Mouse (Mus musculus) forebrain, embryonic 12.5 days (tissue): Measurements from ENCODE around the gene Hacd2. TPM values are rescaled to one million over a fixed set of nuclear protein-coding genes. Genes with fewer than 3 reads are reported as not detected.

Experiments used
- ATAC-seq: fragments of 200-750 bp; cut with Nextera tagmentation; 2 replicates; pipeline ENCODE4 v1.8.0; 2017; ENCODE audit warnings: moderate TSS enrichment; ENCODE audit not compliant: low FRiP score
- H3K27ac ChIP-seq: fragments of 300-500 bp; sonication (generic); 2 replicates; pipeline ENCODE4 v1.5.1; 2016; ENCODE audit warnings: mild to moderate bottlenecking
- H3K27me3 ChIP-seq: fragments of 300-500 bp; sonication (generic); 2 replicates; pipeline ENCODE4 v1.6.1; 2016; ENCODE audit warnings: mild to moderate bottlenecking
- H3K36me3 ChIP-seq: fragments of 300-500 bp; sonication (generic); replicated peaks from 2 replicates; pipeline ENCODE4 v1.6.1; 2016; ENCODE audit warnings: mild to moderate bottlenecking
- H3K4me1 ChIP-seq: fragments of 300-500 bp; sonication (generic); 2 replicates; pipeline ENCODE4 v1.6.1; 2016
- H3K4me2 ChIP-seq: fragments of 300-500 bp; sonication (generic); 2 replicates; pipeline ENCODE4 v1.6.1; 2016; ENCODE audit warnings: mild to moderate bottlenecking, moderate library complexity
- H3K4me3 ChIP-seq: fragments of 300-500 bp; sonication (generic); replicated peaks from 2 replicates; pipeline ENCODE4 v1.5.1; 2016; ENCODE audit warnings: mild to moderate bottlenecking
- H3K9ac ChIP-seq: fragments of 300-500 bp; sonication (generic); 2 replicates; pipeline ENCODE4 v1.6.1; 2016; ENCODE audit warnings: mild to moderate bottlenecking
- H3K9me3 ChIP-seq: fragments of 300-500 bp; sonication (generic); 2 replicates; pipeline ENCODE4 v1.6.1; 2016
- WGBS: fragments of 180-500 bp; shearing (Covaris S2); methylation state at CpG from one replicate; pipeline ENCODE4 v1.1.7; 2016; 5-methylcytosine and 5-hydroxymethylcytosine counted together
- polyA plus RNA-seq: library from polyadenylated mRNA; unstranded; fragments of >200 nt; fragmentation: Nextera tagmentation; extraction: Ambion mirVana; gene quantifications from 2 replicates; pipeline ENCODE4 v1.2.1, GENCODE M21; 2016

Gene Hacd2
- polyA plus RNA-seq, 1 experiment from 2014 or later, result 44.0 TPM

- 81% methylated on average over 8 of the region's 8 CpGs for WGBS
- H3K9ac ChIP-seq, result no peak overlapping the region
These were observed 119.6 kb downstream of the Hacd2 start for GRCm38 (mm10) chr16:35141839-35142238.

GRCm38 (mm10) chr16:35146153-35146552 lies 123.9 kb downstream of the Hacd2 start:
- H3K27ac ChIP-seq, result no peak overlapping the region
- no peak overlapping the region for H3K4me3 ChIP-seq
- H3K36me3 ChIP-seq, result no peaks in the 10 kb centered on the region
- 7% methylated on average over 4 of the region's 4 CpGs for WGBS
- no peaks in the 10 kb centered on the region for H3K4me1 ChIP-seq
- no peak overlapping the region for H3K9ac ChIP-seq
- no peaks in the 10 kb centered on the region for H3K9me3 ChIP-seq
- no peak for ATAC-seq
- peaks cover 8% of the 10 kb centered on the region for H3K27me3 ChIP-seq
- H3K4me2 ChIP-seq, result no peak overlapping the region

More at GRCm38 (mm10) chr16:35141839-35142238, 119.6 kb downstream of the Hacd2 start:
- H3K9me3 ChIP-seq, result no peaks in the 10 kb centered on the region
- H3K4me2 ChIP-seq, result no peak overlapping the region
- H3K27me3 ChIP-seq, result no peaks in the 10 kb centered on the region
- H3K27ac ChIP-seq, result no peak overlapping the region
- no peak overlapping the region for H3K4me3 ChIP-seq
- ATAC-seq, result no peak
- H3K36me3 ChIP-seq, result no peaks in the 10 kb centered on the region
- H3K4me1 ChIP-seq, result peaks cover 20% of the 10 kb centered on the region

- H3K27me3 ChIP-seq, result peaks cover 65% of the 10 kb centered on the region
- H3K9me3 ChIP-seq, result no peaks in the 10 kb centered on the region
- H3K4me3 ChIP-seq, result no peak overlapping the region; the same call in 1 of the 2 replicates
- no peak overlapping the region for H3K27ac ChIP-seq
- no peak overlapping the region for H3K9ac ChIP-seq
- no peak overlapping the region; the same call in 1 of the 2 replicates for H3K4me2 ChIP-seq
- no peaks in the 10 kb centered on the region for H3K36me3 ChIP-seq
- 3% methylated on average over 12 of the region's 12 CpGs for WGBS
- no peak for ATAC-seq
- peaks cover 34% of the 10 kb centered on the region for H3K4me1 ChIP-seq
These were observed 131.0 kb downstream of the Hacd2 start for GRCm38 (mm10) chr16:35153146-35153755.

- peak overlapping the region; percentile 98 for H3K4me2 ChIP-seq
- peak overlapping the region; percentile 78; the same call in 1 of the 2 replicates for H3K27ac ChIP-seq
- under 1% methylated on average over 29 of the region's 29 CpGs for WGBS
- H3K9me3 ChIP-seq, result no peaks in the 10 kb centered on the region
- H3K4me1 ChIP-seq, result peaks cover 34% of the 10 kb centered on the region
- ATAC-seq, result peak; percentile 76
- peak overlapping the region; percentile 80 for H3K9ac ChIP-seq
- no peaks in the 10 kb centered on the region for H3K36me3 ChIP-seq
- peak overlapping the region; percentile 73 for H3K4me3 ChIP-seq
- peaks cover 67% of the 10 kb centered on the region for H3K27me3 ChIP-seq
These were observed 132.0 kb downstream of the Hacd2 start for GRCm38 (mm10) chr16:35154245-35154640.

GRCm38 (mm10) chr16:35154641-35155390 lies 132.6 kb downstream of the Hacd2 start, which contains the start of gene Adcy5:
Gene Adcy5, plus strand, starts transcription at chr16:35154877.
- Histone ChIP-seq H3K4me3 (peak within 1 kb of the TSS; percentile 73), H3K27ac (peak within 1 kb of the TSS; percentile 78), H3K27me3 (peaks cover 67% of the 10 kb centered on the region), H3K36me3 (no peaks in the 10 kb centered on the region), H3K4me1 (peaks cover 38% of the 10 kb centered on the region), H3K9ac (peak within 1 kb of the TSS; percentile 80), H3K9me3 (no peaks in the 10 kb centered on the region), H3K4me2 (peak within 1 kb of the TSS; percentile 98)
- ATAC-seq, result peak; percentile 69
- WGBS, result 1% methylated on average over 54 of the region's 104 CpGs

GRCm38 (mm10) chr16:35155391-35156305 lies 133.4 kb downstream of the Hacd2 start:
- Histone ChIP-seq H3K4me2 (peak overlapping the region; percentile 98), H3K27me3 (peaks cover 64% of the 10 kb centered on the region), H3K9ac (peak overlapping the region; percentile 80)

GRCm38 (mm10) chr16:35156306-35156695 lies 134.1 kb downstream of the Hacd2 start:
- no peaks in the 10 kb centered on the region for H3K36me3 ChIP-seq
- H3K4me1 ChIP-seq, result peaks cover 52% of the 10 kb centered on the region
- H3K9ac ChIP-seq, result peak overlapping the region; percentile 80; the same call in 1 of the 2 replicates
- H3K4me3 ChIP-seq, result peak overlapping the region; percentile 73
- H3K9me3 ChIP-seq, result no peaks in the 10 kb centered on the region
- no peak overlapping the region for H3K27ac ChIP-seq
- WGBS, result 3% methylated on average over 47 of the region's 48 CpGs
- H3K4me2 ChIP-seq, result peak overlapping the region; percentile 98
- H3K27me3 ChIP-seq, result peaks cover 58% of the 10 kb centered on the region
- no peak for ATAC-seq

More at GRCm38 (mm10) chr16:35155391-35156305, 133.4 kb downstream of the Hacd2 start:
- Histone ChIP-seq H3K4me3 (peak overlapping the region; percentile 73), H3K36me3 (no peaks in the 10 kb centered on the region), H3K4me1 (peaks cover 47% of the 10 kb centered on the region), H3K27ac (peak overlapping the region; percentile 78), H3K9me3 (no peaks in the 10 kb centered on the region)
- WGBS, result 2% methylated on average over 73 of the region's 87 CpGs
- peak; percentile 37 for ATAC-seq

- 80% methylated on average over 21 of the region's 21 CpGs for WGBS
- ATAC-seq, result no peak
- Histone ChIP-seq H3K4me3 (peak overlapping the region; percentile 73), H3K4me1 (peaks cover 55% of the 10 kb centered on the region), H3K36me3 (no peaks in the 10 kb centered on the region), H3K27me3 (peaks cover 53% of the 10 kb centered on the region), H3K4me2 (peak overlapping the region; percentile 98), H3K27ac (no peak overlapping the region), H3K9me3 (no peaks in the 10 kb centered on the region), H3K9ac (no peak overlapping the region)
These were observed 134.6 kb downstream of the Hacd2 start for GRCm38 (mm10) chr16:35156832-35157231.

Other genes starting within 250 kb of the Hacd2 start
- 2.5 and 2.8 TPM in 2 replicates for gene Adcy5, start 132.4 kb downstream of the Hacd2 start, polyA plus RNA-seq